Mouse (Mus musculus): ENCODE data around the gene P2ry6.

Gene P2ry6

GRCm38 (mm10) chr7:100988092-100988491 is 13.6 kb upstream of the P2ry6 start:
- DNase-seq (ENCODE audit: low read depth, low spot score), result no peak

DNA sequence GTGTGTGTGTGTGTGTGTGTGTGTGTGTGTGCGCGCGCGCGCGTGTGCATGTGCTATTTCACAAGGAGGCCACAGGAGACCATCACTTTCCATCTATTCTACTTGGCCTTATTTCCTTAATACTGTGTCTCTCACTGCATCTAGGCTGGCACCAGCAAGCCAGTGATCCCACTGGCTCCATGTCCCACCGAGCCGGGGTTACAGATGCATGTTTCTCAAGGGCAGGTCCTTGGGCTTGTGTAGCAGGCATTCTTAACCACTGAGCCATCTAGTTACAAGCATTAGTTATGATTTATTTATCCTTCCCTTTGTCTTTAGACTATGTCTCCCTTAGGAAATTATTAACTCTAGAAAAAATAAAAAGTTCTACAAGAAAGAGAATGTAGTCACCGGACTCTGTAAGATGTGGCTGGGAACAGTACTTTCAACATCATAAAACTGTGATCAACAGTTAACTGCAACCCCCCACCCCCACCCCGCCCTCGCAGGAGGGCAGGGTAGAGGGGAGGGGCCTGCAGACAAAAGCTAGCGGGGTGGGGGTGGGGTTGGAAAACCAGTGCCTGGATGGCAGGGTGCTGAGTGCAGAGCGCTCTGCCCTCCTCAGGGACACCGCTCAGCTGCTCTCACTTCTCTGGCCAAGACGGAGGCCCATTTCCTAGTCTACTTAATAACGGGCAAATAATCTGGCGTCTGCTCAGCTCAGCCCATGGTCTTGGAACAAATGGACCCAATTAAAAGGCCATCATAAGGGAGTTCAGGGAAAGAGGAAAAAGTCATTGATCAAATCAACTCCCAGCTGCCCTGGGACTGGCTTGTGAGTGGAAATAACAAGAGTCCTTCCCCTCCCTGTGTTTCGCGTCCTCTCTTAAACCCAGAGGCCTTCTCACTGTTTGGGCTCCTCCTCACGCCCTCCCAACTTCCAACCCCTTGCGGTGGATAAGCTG is 10.3 kb upstream of the P2ry6 start:
- no peak for DNase-seq (ENCODE audit: low read depth, low spot score)

- no peak for DNase-seq (ENCODE audit: low read depth, low spot score)
These were observed 4.7 kb upstream of the P2ry6 start for GRCm38 (mm10) chr7:100979175-100979574.

DNA sequence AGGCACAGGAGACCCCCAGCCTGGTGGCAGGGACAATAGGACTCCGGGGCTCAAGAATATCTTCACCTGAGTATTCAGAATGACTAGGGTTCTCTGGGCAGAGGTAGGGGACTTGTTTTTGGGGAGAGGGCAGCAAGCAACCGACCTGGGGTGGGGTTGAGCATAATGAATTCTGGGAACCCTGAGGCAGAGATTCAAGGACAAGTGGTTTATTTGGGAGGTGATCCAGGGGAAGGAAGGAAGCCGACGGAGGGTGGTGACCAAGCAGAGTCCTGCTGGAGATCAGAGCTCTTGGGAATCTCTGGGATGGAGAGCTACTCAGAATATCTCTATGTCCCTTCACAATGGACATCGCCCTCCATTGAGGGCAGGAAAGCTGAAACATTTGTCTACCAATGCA is 3.7 kb upstream of the P2ry6 start:
- no peak for DNase-seq (ENCODE audit: low read depth, low spot score)

DNA sequence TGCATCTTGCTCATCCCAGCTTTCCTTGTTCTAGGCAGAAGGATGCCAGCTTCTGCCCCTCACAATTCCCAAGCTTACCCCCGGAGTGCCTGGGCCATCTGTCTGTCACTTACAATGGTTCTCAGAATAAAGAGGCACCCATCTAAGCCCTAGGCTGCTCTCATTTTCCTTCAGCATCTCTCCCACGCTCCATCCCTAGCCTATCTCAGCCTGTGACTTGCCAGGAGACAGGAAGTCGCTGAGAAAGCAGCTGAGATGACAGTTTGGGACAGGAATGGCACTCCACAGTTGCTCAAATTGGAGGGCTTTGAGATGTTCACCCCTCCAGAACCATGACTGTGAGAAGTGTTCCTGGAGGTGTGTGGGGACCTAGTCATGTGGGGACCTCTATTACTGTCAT is 1.6 kb downstream of the P2ry6 start:
- DNase-seq (ENCODE audit: low read depth, low spot score), result no peak

DNA sequence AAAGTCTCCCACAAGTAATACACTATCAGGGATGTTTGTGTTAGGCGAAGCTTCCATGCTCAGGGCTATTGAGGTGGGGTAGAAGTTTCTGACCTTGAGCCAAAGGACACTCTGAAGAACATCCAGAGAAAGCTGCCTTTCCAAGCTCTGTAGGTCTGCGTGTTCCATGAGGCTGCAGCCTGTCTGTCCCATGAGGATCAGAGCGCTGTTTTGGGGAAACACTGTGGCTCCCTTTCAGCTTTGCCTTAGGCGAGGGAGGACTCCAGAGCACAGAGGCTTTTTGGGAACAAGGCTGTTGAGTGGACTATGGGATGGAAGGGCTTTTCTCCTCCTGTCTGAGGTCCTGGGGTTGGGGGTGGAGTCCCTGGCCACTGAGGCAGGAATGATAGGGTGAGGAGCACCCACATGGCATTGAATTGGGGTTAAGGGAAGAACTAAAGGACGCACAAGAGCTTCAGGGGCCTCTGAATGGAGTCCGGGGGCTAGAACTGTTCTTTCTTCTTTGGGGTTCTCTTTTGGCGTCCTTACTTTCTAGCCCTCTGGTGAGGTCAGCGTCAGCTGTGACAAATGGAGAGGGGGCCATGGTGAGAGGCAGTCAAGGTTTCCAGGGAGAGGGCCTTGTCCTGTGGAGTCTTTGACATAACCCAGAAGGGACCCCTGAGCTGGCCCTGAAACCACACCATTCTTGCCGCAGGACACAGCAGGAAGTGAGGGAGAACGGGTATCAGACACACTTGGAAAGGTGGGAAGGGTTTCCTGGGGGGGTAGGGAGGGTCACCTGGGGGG is 5.4 kb downstream of the P2ry6 start:
- DNase-seq (ENCODE audit: low read depth, low spot score), result no peak

DNA sequence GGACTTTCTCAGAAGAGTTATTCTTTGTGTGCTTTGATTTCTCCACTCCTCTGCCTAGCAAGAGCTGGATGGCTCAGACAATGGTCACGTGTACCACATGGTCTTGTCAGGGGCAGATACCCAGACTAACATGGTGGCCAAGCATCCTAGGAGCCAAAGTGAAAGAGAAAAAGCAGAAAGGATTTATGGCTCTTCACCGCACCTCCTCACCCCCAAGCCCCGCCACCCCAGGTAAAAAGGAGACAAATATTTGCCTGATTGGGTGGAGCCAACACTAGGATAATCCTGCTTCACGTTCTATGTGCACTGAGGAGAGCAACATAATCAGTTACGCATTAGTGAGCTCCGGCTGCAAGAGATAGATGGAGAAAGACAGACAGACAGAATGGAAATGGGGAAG is 6.1 kb downstream of the P2ry6 start:
- no peak for DNase-seq (ENCODE audit: low read depth, low spot score)

DNA sequence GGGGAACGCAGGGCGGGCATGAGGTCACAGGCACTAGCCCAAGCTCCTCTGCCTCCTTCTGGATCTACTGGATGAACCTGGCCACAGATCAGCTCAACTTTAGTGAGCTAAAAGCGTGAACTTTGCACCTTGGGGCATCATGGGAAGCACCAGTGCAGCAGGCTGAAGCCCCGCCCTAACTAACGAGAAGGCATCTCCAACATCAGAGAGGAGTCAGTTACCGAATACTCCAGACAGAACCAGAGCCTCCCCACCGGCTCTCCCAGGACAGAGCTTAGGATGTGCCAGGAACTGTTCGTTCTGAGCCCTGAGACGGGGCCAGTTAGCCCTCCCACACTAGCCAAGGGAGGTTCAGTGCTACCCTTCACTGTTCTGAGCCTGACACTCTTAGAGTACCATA is 6.6 kb downstream of the P2ry6 start:
- no peak for DNase-seq (ENCODE audit: low read depth, low spot score)

DNA sequence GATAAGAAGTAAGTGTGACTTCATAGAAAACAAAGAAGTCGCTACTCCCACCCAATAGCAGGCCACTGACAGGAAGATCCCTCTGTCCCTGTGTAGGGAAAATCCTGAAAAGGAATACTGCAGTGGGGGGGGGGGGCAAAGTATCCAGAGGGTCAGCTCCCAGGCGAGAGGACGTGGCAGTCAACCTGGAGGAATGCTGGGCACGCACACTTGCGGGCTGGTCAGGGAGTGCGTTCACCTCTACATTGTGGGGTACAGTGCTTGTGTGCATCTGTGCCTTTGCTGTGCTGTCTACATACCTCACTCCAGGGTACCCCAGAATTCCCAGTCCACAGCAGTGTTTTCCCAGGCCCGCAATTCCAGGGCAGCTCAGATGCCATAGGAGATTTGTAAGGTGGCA is 8.4 kb downstream of the P2ry6 start:
- DNase-seq (ENCODE audit: low read depth, low spot score), result no peak

- no peak for DNase-seq (ENCODE audit: low read depth, low spot score)
These were observed 9.4 kb downstream of the P2ry6 start for GRCm38 (mm10) chr7:100965079-100965478.

GRCm38 (mm10) chr7:100964242-100964641 is 10.2 kb downstream of the P2ry6 start:
- DNase-seq (ENCODE audit: low read depth, low spot score), result no peak

GRCm38 (mm10) chr7:100963381-100963780 is 11.1 kb downstream of the P2ry6 start:
- DNase-seq (ENCODE audit: low read depth, low spot score), result no peak

- no peak for DNase-seq (ENCODE audit: low read depth, low spot score)
These were observed 13.3 kb downstream of the P2ry6 start for GRCm38 (mm10) chr7:100961146-100961545.

DNA sequence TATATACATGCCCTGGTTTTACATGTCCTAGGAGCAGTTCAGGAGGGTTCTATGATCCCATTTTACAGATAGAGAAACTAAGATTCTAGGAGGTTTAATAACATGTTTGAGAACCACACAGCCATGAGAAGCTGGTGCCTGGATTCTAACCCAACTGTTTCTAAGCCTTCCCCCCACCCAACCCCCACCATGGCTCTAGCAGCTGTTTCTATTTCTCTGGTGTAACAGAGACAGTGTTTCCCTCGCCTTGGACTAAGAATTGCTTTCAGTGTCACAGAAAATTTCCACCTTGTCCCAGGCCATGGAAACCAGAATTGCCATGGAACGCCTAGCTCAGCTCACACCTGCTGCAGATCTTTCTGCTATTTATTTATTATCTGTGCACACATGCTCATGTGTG is 14.0 kb downstream of the P2ry6 start:
- no peak for DNase-seq (ENCODE audit: low read depth, low spot score)

GRCm38 (mm10) chr7:100958426-100958825 is 16.0 kb downstream of the P2ry6 start:
- no peak for DNase-seq (ENCODE audit: low read depth, low spot score)

GRCm38 (mm10) chr7:100952686-100953085 is 21.8 kb downstream of the P2ry6 start:
- no peak for DNase-seq (ENCODE audit: low read depth, low spot score)

- DNase-seq (ENCODE audit: low read depth, low spot score), result no peak
These were observed 22.5 kb downstream of the P2ry6 start for GRCm38 (mm10) chr7:100951903-100952302.

DNA sequence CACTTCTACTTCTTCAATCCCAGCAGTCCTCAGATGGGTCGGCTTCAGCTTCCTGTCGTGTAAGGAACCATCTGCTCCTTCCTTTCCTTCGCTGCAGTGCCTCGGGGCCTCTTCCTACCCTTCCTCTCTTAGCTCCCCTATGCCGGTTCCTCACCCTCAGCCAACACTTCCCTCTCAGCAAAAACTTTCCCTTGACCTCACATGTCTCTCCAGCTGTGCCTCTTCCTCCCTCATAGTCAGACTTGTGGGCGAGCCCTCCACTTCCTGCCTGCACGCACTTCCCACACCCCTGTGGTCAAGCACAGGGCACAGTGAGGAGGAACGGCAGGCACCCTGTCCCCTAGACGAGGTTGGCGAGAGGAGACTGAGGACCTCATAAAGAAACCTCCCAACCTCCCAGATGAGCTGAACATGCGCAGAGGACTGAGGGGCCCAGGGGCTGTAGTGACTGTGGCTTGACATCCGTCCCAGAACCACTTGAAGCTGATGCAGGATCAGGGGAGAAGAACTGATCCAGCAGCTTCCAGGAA is 23.9 kb downstream of the P2ry6 start:
- no peak for DNase-seq (ENCODE audit: low read depth, low spot score)

DNA sequence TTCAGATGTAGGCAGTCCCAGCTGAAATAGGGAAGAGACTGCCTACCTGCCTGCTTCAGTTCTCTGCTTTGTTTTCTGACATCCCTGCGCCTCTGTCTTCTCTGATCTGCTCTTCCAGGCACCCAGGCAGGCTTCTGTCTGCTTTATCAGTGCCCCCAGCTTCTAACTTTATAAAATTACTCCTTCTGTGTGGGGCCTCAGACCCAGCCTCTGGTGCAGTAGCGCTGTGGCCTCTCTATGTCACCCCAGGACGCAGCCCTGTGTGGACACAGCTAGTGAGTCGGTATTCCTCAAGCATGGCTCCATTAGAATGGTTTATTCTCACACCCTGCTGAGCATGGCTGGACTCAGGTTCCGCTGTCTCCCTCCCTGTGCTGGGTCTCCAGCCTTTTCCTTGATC is 24.4 kb downstream of the P2ry6 start:
- no peak for DNase-seq (ENCODE audit: low read depth, low spot score)

GRCm38 (mm10) chr7:100944738-100945137 is 29.7 kb downstream of the P2ry6 start:
- no peak for DNase-seq (ENCODE audit: low read depth, low spot score)

GRCm38 (mm10) chr7:100944306-100944705 is 30.1 kb downstream of the P2ry6 start:
- no peak for DNase-seq (ENCODE audit: low read depth, low spot score)

GRCm38 (mm10) chr7:100942789-100943615 is 31.4 kb downstream of the P2ry6 start:
- DNase-seq (ENCODE audit: low read depth, low spot score), result peak; percentile 65
